Mouse (Mus musculus): ENCODE data around the gene Gm27179.
"Not testable (repeated sequence)": the region's sequence is repeated elsewhere in the genome, so short reads cannot be mapped to it uniquely, and the experiment has no call there.

DNA sequence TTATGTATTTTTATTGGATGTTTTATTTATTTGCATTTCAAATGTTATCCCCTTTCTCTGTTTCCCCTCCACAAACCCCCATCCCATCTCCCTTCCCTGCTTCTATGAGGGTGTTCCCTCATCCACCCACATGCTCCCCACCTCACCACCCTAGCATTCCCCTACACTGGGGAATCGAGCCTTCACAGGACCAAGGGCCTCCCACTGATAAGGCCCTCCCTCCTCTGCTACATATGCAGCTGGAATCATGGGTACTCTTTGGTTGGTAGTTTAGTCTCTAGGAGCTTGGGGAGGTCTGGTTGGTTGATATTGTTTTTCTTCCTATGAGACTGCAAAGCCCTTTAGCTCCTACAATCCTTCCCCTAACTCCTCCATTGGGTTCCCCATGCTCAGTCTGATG, 13.9 kb upstream of the Gm27179 start:
- TF ChIP-seq POLR2A (IDR thresholded peaks at IDR 0.05; ENCODE audit: borderline replicate concordance, extremely low read depth, insufficient read depth, insufficient read length, poor library complexity, severe bottlenecking); CTCF (IDR thresholded peaks at IDR 0.05; ENCODE audit: borderline replicate concordance, extremely low read depth, insufficient read depth, insufficient read length): not testable (repeated sequence)

Data from brain, embryonic 14.5 days (tissue).